Mouse (Mus musculus): ENCODE measurements around the gene Rbm14. TPM values are rescaled to one million over a fixed set of nuclear protein-coding genes. Genes with fewer than 3 reads are reported as not detected.

Gene Rbm14
- 92.3 TPM for total RNA-seq (2023)

GRCm38 (mm10) chr19:4811063-4811908, at the start of gene Rbm14, which contains the start of gene Gm21992:
Gene Rbm14, minus strand, starts transcription at chr19:4811634.
Gene Gm21992, minus strand, starts transcription at chr19:4811612.

GRCm38 (mm10) chr19:4854552-4855469, 43.4 kb upstream of the Rbm14 start, which contains the start of gene Ctsf:
Gene Ctsf, plus strand, starts transcription at chr19:4855130.

GRCm38 (mm10) chr19:4839149-4839548, 27.7 kb upstream of the Rbm14 start, which contains the start of the genes Ccs and Ccdc87:
Gene Ccs, minus strand, starts transcription at chr19:4839332.
Gene Ccdc87, plus strand, starts transcription at chr19:4839366.

GRCm38 (mm10) chr19:4793831-4794422, 17.5 kb downstream of the Rbm14 start, which contains the start of gene Rbm4:
Gene Rbm4, minus strand, starts transcription at chr19:4793901.

GRCm38 (mm10) chr19:4756193-4756911, 55.1 kb downstream of the Rbm14 start, which contains the start of gene Rbm4b:
Gene Rbm4b, plus strand, starts transcription at chr19:4756497.

Other genes with a start within 250 kb of the Rbm14 start
- 0.50 TPM for gene Lrfn4, start 196.0 kb downstream of the Rbm14 start, total RNA-seq (2023)
- gene Rce1, start 186.0 kb downstream of the Rbm14 start, total RNA-seq (2023): 43.7 TPM
- not detected for gene Gm960, start 113.0 kb downstream of the Rbm14 start, total RNA-seq (2023)
- gene Sptbn2, start 100.5 kb downstream of the Rbm14 start, total RNA-seq (2023): not detected
- gene Rbm4b, start 55.1 kb downstream of the Rbm14 start, total RNA-seq (2023): 27.9 TPM
- 81.1 TPM for gene Rbm4, start 17.7 kb downstream of the Rbm14 start, total RNA-seq (2023)
- 26.8 TPM for gene Gm21992, start within 50 bp of the Rbm14 start, total RNA-seq (2023)
- gene Ccs, start 27.7 kb upstream of the Rbm14 start, total RNA-seq (2023): 42.2 TPM
- not detected for gene Ccdc87, start 27.7 kb upstream of the Rbm14 start, total RNA-seq (2023)
- gene Ctsf, start 43.5 kb upstream of the Rbm14 start, total RNA-seq (2023): 11.4 TPM
- not detected for gene Actn3, start 66.3 kb upstream of the Rbm14 start, total RNA-seq (2023)
- gene Zdhhc24, start 67.0 kb upstream of the Rbm14 start, total RNA-seq (2023): 4.9 TPM
- gene Bbs1, start 95.0 kb upstream of the Rbm14 start, total RNA-seq (2023): 2.5 TPM
- 57.1 TPM for gene Dpp3, start 116.7 kb upstream of the Rbm14 start, total RNA-seq (2023)
- gene Peli3, start 131.5 kb upstream of the Rbm14 start, total RNA-seq (2023): 1.9 TPM
- 31.1 TPM for gene Mrpl11, start 150.5 kb upstream of the Rbm14 start, total RNA-seq (2023)
- 0.29 TPM for gene Npas4, start 178.7 kb upstream of the Rbm14 start, total RNA-seq (2023)
- 2.2 TPM for gene Slc29a2, start 212.2 kb upstream of the Rbm14 start, total RNA-seq (2023)
- gene B4gat1, start 227.2 kb upstream of the Rbm14 start, total RNA-seq (2023): 4.0 TPM
- gene AC124502.3, start 227.3 kb upstream of the Rbm14 start, total RNA-seq (2023): 0.79 TPM
- gene Brms1, start 229.7 kb upstream of the Rbm14 start, total RNA-seq (2023): 63.2 TPM
- 3.2 TPM for gene Rin1, start 238.8 kb upstream of the Rbm14 start, total RNA-seq (2023)

Data from CD4-positive naive resting alpha-beta T cell, adult 76 days (primary cell).